Comparison of ENCODE assay signal across 23 mouse cellular contexts in genomic region chr15:69481087-69481486, GRCm38 (mm10).
DNase-seq lines count a peak whose midpoint lies in the region; ATAC-seq and TF ChIP-seq lines count a peak whose summit lies in the region.
"Had no signal": no experiment of that assay in that cellular context is flagged by ENCODE, and none has a peak within 500 bp of the region (broad histone marks: within the 10 kb centered on the region; RNA-seq: fewer than 3 reads in every experiment).

No protein-coding gene starts in this region.

- H3K9ac ChIP-seq in embryonic facial prominence, embryonic 14.5 days (ENCODE audit: low read depth, low read length), result no peak overlapping the region
- no peak overlapping the region for H3K9ac ChIP-seq in intestine, embryonic 15.5 days
- H3K9ac ChIP-seq: hindbrain, embryonic 12.5 days; limb, embryonic 15.5 days; liver, embryonic 14.5 days; lung, embryonic 15.5 days; midbrain, embryonic 12.5 days had no signal

- H3K27ac ChIP-seq in embryonic facial prominence, embryonic 14.5 days (replicated peaks; ENCODE audit: low read depth, low read length), result no peak overlapping the region
- no peak overlapping the region for H3K27ac ChIP-seq in embryonic facial prominence, embryonic 10.5 days (replicated peaks)
- H3K27ac ChIP-seq in intestine, embryonic 15.5 days, result no peak overlapping the region
- H3K27ac ChIP-seq: forebrain, embryonic 10.5 days; hindbrain, embryonic 12.5 days; limb, embryonic 15.5 days; liver, embryonic 14.5 days; lung, embryonic 15.5 days; macrophage; midbrain, embryonic 12.5 days had no signal

- H3K79me2 ChIP-seq in C2C12 (ENCODE audit: control insufficient read depth, insufficient read depth) (no peaks in the 10 kb centered on the region), myocyte (ENCODE audit: control insufficient read depth, insufficient read depth) (no peaks in the 10 kb centered on the region)

- H3K4me1 ChIP-seq in embryonic facial prominence, embryonic 14.5 days (ENCODE audit: control insufficient read depth, insufficient read depth, low read length), result no peaks in the 10 kb centered on the region
- H3K4me1 ChIP-seq in embryonic facial prominence, embryonic 10.5 days, result no peaks in the 10 kb centered on the region
- H3K4me1 ChIP-seq in intestine, embryonic 15.5 days (replicated peaks), result no peaks in the 10 kb centered on the region
- H3K4me1 ChIP-seq: hindbrain, embryonic 12.5 days; limb, embryonic 15.5 days; lung, embryonic 15.5 days had no signal

- no peaks in the 10 kb centered on the region for H3K36me3 ChIP-seq in embryonic facial prominence, embryonic 14.5 days (ENCODE audit: control insufficient read depth, insufficient read depth, low read length)
- H3K36me3 ChIP-seq in embryonic facial prominence, embryonic 10.5 days (replicated peaks), result no peaks in the 10 kb centered on the region
- H3K36me3 ChIP-seq in C2C12 (ENCODE audit: control insufficient read depth, insufficient read depth) (no peaks in the 10 kb centered on the region), myocyte (ENCODE audit: control insufficient read depth, insufficient read depth) (no peaks in the 10 kb centered on the region)
- no peaks in the 10 kb centered on the region for H3K36me3 ChIP-seq in intestine, embryonic 15.5 days
- H3K36me3 ChIP-seq: forebrain, embryonic 10.5 days; hindbrain, embryonic 12.5 days; limb, embryonic 15.5 days; lung, embryonic 15.5 days; midbrain, embryonic 12.5 days had no signal

- WGBS in embryonic facial prominence, embryonic 14.5 days, result 55% methylated on average over 3 of the region's 3 CpGs
- 87% methylated on average over 3 of the region's 3 CpGs for WGBS in embryonic facial prominence, embryonic 10.5 days
- WGBS in intestine, embryonic 15.5 days, result 49% methylated on average over 3 of the region's 3 CpGs

- H3K27me3 ChIP-seq in embryonic facial prominence, embryonic 14.5 days (replicated peaks; ENCODE audit: control insufficient read depth, insufficient read depth, low read length), result no peaks in the 10 kb centered on the region
- no peaks in the 10 kb centered on the region for H3K27me3 ChIP-seq in embryonic facial prominence, embryonic 10.5 days (replicated peaks; ENCODE audit: low read depth, poor library complexity, severe bottlenecking)
- H3K27me3 ChIP-seq in C2C12 (ENCODE audit: control insufficient read depth, insufficient read depth, insufficient read length) (no peaks in the 10 kb centered on the region), myocyte (ENCODE audit: control insufficient read depth, insufficient read depth, insufficient read length) (no peaks in the 10 kb centered on the region)
- no peaks in the 10 kb centered on the region for H3K27me3 ChIP-seq in intestine, embryonic 15.5 days (replicated peaks)
- H3K27me3 ChIP-seq: hindbrain, embryonic 12.5 days; limb, embryonic 15.5 days; lung, embryonic 15.5 days; midbrain, embryonic 12.5 days had no signal

- H3K9me3 ChIP-seq in embryonic facial prominence, embryonic 14.5 days (ENCODE audit: control insufficient read depth, low read length), result no peaks in the 10 kb centered on the region
- no peaks in the 10 kb centered on the region for H3K9me3 ChIP-seq in embryonic facial prominence, embryonic 10.5 days
- H3K9me3 ChIP-seq in intestine, embryonic 15.5 days, result no peaks in the 10 kb centered on the region
- H3K9me3 ChIP-seq: forebrain, embryonic 10.5 days; hindbrain, embryonic 12.5 days; limb, embryonic 15.5 days; lung, embryonic 15.5 days; midbrain, embryonic 12.5 days had no signal

- ATAC-seq in embryonic facial prominence, embryonic 14.5 days (ENCODE audit: low read depth), result no peak
- ATAC-seq in intestine, embryonic 15.5 days, result no peak
- ATAC-seq in monocyte, adult 5-6 weeks (replicated peaks; ENCODE audit: insufficient number of reproducible peaks, low FRiP score, low TSS enrichment, poor library complexity, severe bottlenecking), result no peak

- DNase-seq in embryonic facial prominence, embryonic 14.5 days (ENCODE audit: low spot score), result peak; percentile 62
- no peak for DNase-seq in embryonic facial prominence, embryonic 10.5 days (ENCODE audit: low spot score)
- peak; percentile 87 for DNase-seq in gonadal fat pad, adult 2 months (ENCODE audit: low read depth)
- DNase-seq in ovary, postnatal 36 days (ENCODE audit: low spot score), result no peak
- DNase-seq: adrenal gland, postnatal 10 days; cerebellum, adult 8-10 months; cerebellum, postnatal 36 days; kidney, adult 18-20 months; right cerebral cortex, postnatal 4 days; thymus, adult 2 months; thymus, postnatal 4 days had no signal

- no peak for TF ChIP-seq POLR2A in myocyte (IDR thresholded peaks at IDR 0.05; ENCODE audit: insufficient read length, low read depth)

- H3K79me3 ChIP-seq in C2C12 (ENCODE audit: low read depth), result no peaks in the 10 kb centered on the region

- H3ac ChIP-seq in C2C12 (ENCODE audit: control insufficient read depth, insufficient read length, low read depth), result no peak overlapping the region
- H3ac ChIP-seq in myocyte (ENCODE audit: control insufficient read depth, insufficient read length), result no peak overlapping the region

- H3K4me2 ChIP-seq in embryonic facial prominence, embryonic 14.5 days (ENCODE audit: low read depth, low read length), result no peak overlapping the region
- peak overlapping the region; percentile 13 for H3K4me2 ChIP-seq in myocyte (ENCODE audit: low read depth)
- no peak overlapping the region for H3K4me2 ChIP-seq in intestine, embryonic 15.5 days (replicated peaks)
- H3K4me2 ChIP-seq: heart, embryonic 11.5 days; hindbrain, embryonic 12.5 days; limb, embryonic 15.5 days; lung, embryonic 15.5 days; midbrain, embryonic 12.5 days had no signal

- TF ChIP-seq CTCF in C2C12 (IDR thresholded peaks at IDR 0.05; ENCODE audit: control insufficient read depth, insufficient read depth, insufficient read length), result no peak

- no peak overlapping the region for H3K4me3 ChIP-seq in embryonic facial prominence, embryonic 14.5 days (ENCODE audit: low read depth, low read length)
- no peak overlapping the region for H3K4me3 ChIP-seq in embryonic facial prominence, embryonic 10.5 days
- no peak overlapping the region for H3K4me3 ChIP-seq in C2C12 (ENCODE audit: insufficient read depth, poor library complexity, severe bottlenecking)
- H3K4me3 ChIP-seq in myocyte, result no peak overlapping the region
- H3K4me3 ChIP-seq in intestine, embryonic 15.5 days (replicated peaks), result no peak overlapping the region
- H3K4me3 ChIP-seq: forebrain, embryonic 10.5 days; hindbrain, embryonic 12.5 days; limb, embryonic 15.5 days; lung, embryonic 15.5 days; midbrain, embryonic 12.5 days had no signal

TF ChIP-seq in C2C12, 6 proteins besides CTCF, POLR2A, EP300 and RAD21:
- no peak for TF ChIP-seq USF1 (IDR thresholded peaks at IDR 0.05; ENCODE audit: low read depth)
- TF ChIP-seq MAX (IDR thresholded peaks at IDR 0.05), result no peak
- peak; percentile 99 for TF ChIP-seq MYOD1 (IDR thresholded peaks at IDR 0.05; ENCODE audit: control insufficient read depth, insufficient read length, low read depth)
TF ChIP-seq in C2C12: peak in this region for 1.

TF ChIP-seq in myocyte, 11 proteins besides CTCF, POLR2A, EP300 and RAD21:
- TF ChIP-seq SRF (IDR thresholded peaks at IDR 0.05; ENCODE audit: control insufficient read depth, insufficient read length, low read depth) (no peak), MYOG (IDR thresholded peaks at IDR 0.05; ENCODE audit: control insufficient read depth in 1 of 3, insufficient read depth in 1 of 3, insufficient read length in 2 of 3, low read depth in 2 of 3) (peak in 2 of 3 experiments; percentile 13 to 91), E2F4 (IDR thresholded peaks at IDR 0.05; ENCODE audit: insufficient read depth) (no peak), REST (IDR thresholded peaks at IDR 0.05; ENCODE audit: insufficient read depth, insufficient read length) (no peak), USF1 (IDR thresholded peaks at IDR 0.05; ENCODE audit: low read depth) (no peak), POLR2AphosphoS2 (IDR thresholded peaks at IDR 0.05; ENCODE audit: insufficient read length, low read depth) (no peak), CEBPB (IDR thresholded peaks at IDR 0.05; ENCODE audit: insufficient read depth, poor library complexity, severe bottlenecking) (no peak), TCF12 (IDR thresholded peaks at IDR 0.05; ENCODE audit: insufficient read depth, poor library complexity, severe bottlenecking) (peak; percentile 88), TCF3 (IDR thresholded peaks at IDR 0.05; ENCODE audit: insufficient read length, low read depth) (peak; percentile 63), MAX (IDR thresholded peaks at IDR 0.05; ENCODE audit: low read depth) (no peak), MYOD1 (IDR thresholded peaks at IDR 0.05; ENCODE audit: control insufficient read depth in 1 of 3, insufficient read length in 2 of 3, low read depth in 2 of 3) (peak; percentile 83 to 93 (median 88))

Comparison
In these comparisons a context has a peak if more than half of its experiments do, and no peak if none do; other contexts are left out.
1. DNase-seq: peak in embryonic facial prominence, embryonic 14.5 days (single experiment) and gonadal fat pad, adult 2 months (single experiment); none in embryonic facial prominence, embryonic 10.5 days (single experiment) and ovary, postnatal 36 days (single experiment).